Mouse (Mus musculus) kidney, adult 2 months (tissue): ENCODE data around the gene Pmfbp1.

Experiments used
- CTCF ChIP-seq: fragments of 200-500 bp; conservative IDR thresholded peaks from 2 replicates; pipeline ENCODE4 v1.5.1; 2011; ENCODE audit warnings: low read depth, mild to moderate bottlenecking, control low read depth, low read length, moderate library complexity, mixed read lengths; ENCODE audit not compliant: insufficient read depth, insufficient read length
- POLR2A ChIP-seq: fragments of 200-500 bp; IDR thresholded peaks from one replicate; pipeline ENCODE4 v1.6.1; 2011; ENCODE audit warnings: low read depth, low read length, control low read depth

GRCm38 (mm10) chr8:109591367-109591766, 97.5 kb downstream of the Pmfbp1 start:
- TF ChIP-seq CTCF (no peak), POLR2A (no peak)
